26 mouse cellular contexts compared by ENCODE assay signal in genomic region chr1:12170503-12170902, GRCm38 (mm10).
DNase-seq lines count a peak whose midpoint lies in the region; ATAC-seq and TF ChIP-seq lines count a peak whose summit lies in the region.
"Had no signal": no experiment of that assay in that cellular context is flagged by ENCODE, and none has a peak within 500 bp of the region (broad histone marks: within the 10 kb centered on the region; RNA-seq: fewer than 3 reads in every experiment).

No protein-coding gene starts in this region.

- TF ChIP-seq RAD21 in CH12.LX (IDR thresholded peaks at IDR 0.05; ENCODE audit: low read depth, low read length) = no peak

- dilution Hi-C loops in CH12.LX (cut with MboI; ENCODE audit: extremely low pct_ligation_motif_present, extremely low pct_unique_long_range_greater_than_20kb, low sequenced_read_pairs) = no loop called here

- no peak overlapping the region for H3K4me3 ChIP-seq in kidney, embryonic 16.5 days (ENCODE audit: low read length)
- no peak overlapping the region for H3K4me3 ChIP-seq in midbrain, embryonic 14.5 days (replicated peaks; ENCODE audit: low read depth, low read length)
- H3K4me3 ChIP-seq in midbrain, embryonic 13.5 days (replicated peaks) = no peak overlapping the region
- no peak overlapping the region for H3K4me3 ChIP-seq in CH12.LX (replicated peaks in 1 of 3; ENCODE audit: low read depth in 2 of 3, low read length in 2 of 3, poor library complexity in 1 of 3)
- H3K4me3 ChIP-seq in forebrain, embryonic 11.5 days (ENCODE audit: low read depth, low read length) = no peak overlapping the region
- H3K4me3 ChIP-seq: forebrain, embryonic 10.5 days; gastrocnemius, adult 2 months; heart, embryonic 12.5 days; heart, embryonic 15.5 days; hindbrain, embryonic 10.5 days; hindbrain, embryonic 13.5 days had no signal

- DNase-seq in kidney, postnatal 36 days = no peak
- DNase-seq in midbrain, embryonic 14.5 days = no peak
- peak; percentile 31 for DNase-seq in CH12.LX (ENCODE audit: extremely low read depth)
- DNase-seq in forebrain, embryonic 11.5 days (ENCODE audit: low spot score) = no peak
- DNase-seq: adrenal gland, adult 8-10 months; adrenal gland, postnatal 25 days; B cell, adult 2 months; cerebellum, adult 11-12 months; cerebellum, adult 9-10 months; cerebellum, postnatal 14 days; forebrain, postnatal 0 days; gastrocnemius, adult 2 months; gastrocnemius, postnatal 14 days; heart, adult 11 months; heart, postnatal 10 days; heart, postnatal 36 days had no signal

- TF ChIP-seq POLR2A in CH12.LX (IDR thresholded peaks at IDR 0.05; ENCODE audit: low read depth, low read length) = no peak

- no peaks in the 10 kb centered on the region for H3K27me3 ChIP-seq in kidney, embryonic 16.5 days (ENCODE audit: insufficient read depth, low read length)
- no peaks in the 10 kb centered on the region for H3K27me3 ChIP-seq in midbrain, embryonic 14.5 days (ENCODE audit: control insufficient read depth, insufficient read depth, low read length)
- H3K27me3 ChIP-seq in midbrain, embryonic 13.5 days = no peaks in the 10 kb centered on the region
- no peaks in the 10 kb centered on the region for H3K27me3 ChIP-seq in CH12.LX (replicated peaks)
- H3K27me3 ChIP-seq in forebrain, embryonic 11.5 days (ENCODE audit: control insufficient read depth, insufficient read depth, low read length) = no peaks in the 10 kb centered on the region
- H3K27me3 ChIP-seq: heart, embryonic 12.5 days; heart, embryonic 15.5 days; hindbrain, embryonic 13.5 days had no signal

- H3K9ac ChIP-seq in kidney, embryonic 16.5 days (replicated peaks; ENCODE audit: low read length) = no peak overlapping the region
- no peak overlapping the region for H3K9ac ChIP-seq in midbrain, embryonic 14.5 days (replicated peaks; ENCODE audit: low read length)
- H3K9ac ChIP-seq in midbrain, embryonic 13.5 days (replicated peaks) = no peak overlapping the region
- H3K9ac ChIP-seq in CH12.LX (ENCODE audit: insufficient read depth, low read depth) = no peak overlapping the region
- no peak overlapping the region for H3K9ac ChIP-seq in forebrain, embryonic 11.5 days (ENCODE audit: low read length)
- H3K9ac ChIP-seq: forebrain, postnatal 0 days; heart, embryonic 12.5 days; heart, embryonic 15.5 days; hindbrain, embryonic 13.5 days had no signal

- in situ Hi-C loops in CH12.LX (cut with MboI; ENCODE audit: low pct_ligation_motif_present, low pct_unique_long_range_greater_than_20kb, low sequenced_read_pairs) = no loop called here

- 84% methylated on average over 10 of the region's 10 CpGs for WGBS in kidney, embryonic 16.5 days
- WGBS in midbrain, embryonic 14.5 days = 88% methylated on average over 10 of the region's 10 CpGs
- WGBS in midbrain, embryonic 13.5 days = 87% methylated on average over 10 of the region's 10 CpGs
- 93% methylated on average over 10 of the region's 10 CpGs for WGBS in forebrain, embryonic 11.5 days

- H3K36me3 ChIP-seq in kidney, embryonic 16.5 days (ENCODE audit: insufficient read depth, low read length) = no peaks in the 10 kb centered on the region
- no peaks in the 10 kb centered on the region for H3K36me3 ChIP-seq in midbrain, embryonic 14.5 days (ENCODE audit: control insufficient read depth, insufficient read depth, low read length)
- H3K36me3 ChIP-seq in midbrain, embryonic 13.5 days = no peaks in the 10 kb centered on the region
- no peaks in the 10 kb centered on the region for H3K36me3 ChIP-seq in CH12.LX (replicated peaks in 1 of 2; ENCODE audit: control insufficient read depth in 1 of 2, insufficient read depth in 1 of 2, low read length in 1 of 2)
- H3K36me3 ChIP-seq in forebrain, embryonic 11.5 days (ENCODE audit: control insufficient read depth, insufficient read depth, low read length) = no peaks in the 10 kb centered on the region
- H3K36me3 ChIP-seq: forebrain, embryonic 10.5 days; heart, embryonic 12.5 days; heart, embryonic 15.5 days; hindbrain, embryonic 10.5 days; hindbrain, embryonic 13.5 days had no signal

- ATAC-seq in kidney, embryonic 16.5 days (ENCODE audit: low FRiP score, low TSS enrichment) = peak; percentile 57; the same call in 1 of the 2 replicates
- 0 out of 2 replicates have a peak, but pooled peaks have one; percentile 34 for ATAC-seq in midbrain, embryonic 14.5 days (ENCODE audit: low FRiP score, low TSS enrichment)
- no peak for ATAC-seq in midbrain, embryonic 13.5 days
- no peak for ATAC-seq in forebrain, embryonic 11.5 days (replicated peaks; ENCODE audit: low FRiP score)
- ATAC-seq: activated CD4-positive, CD25-positive, alpha-beta regulatory T cell, adult 4 months; forebrain, embryonic 14.5 days; forebrain, postnatal 0 days; hindbrain, embryonic 16.5 days had no signal

- H3K27ac ChIP-seq in kidney, embryonic 16.5 days (ENCODE audit: low read length) = no peak overlapping the region
- no peak overlapping the region for H3K27ac ChIP-seq in midbrain, embryonic 14.5 days (replicated peaks; ENCODE audit: low read depth, low read length)
- no peak overlapping the region for H3K27ac ChIP-seq in midbrain, embryonic 13.5 days
- H3K27ac ChIP-seq in CH12.LX (ENCODE audit: insufficient read depth, low read depth) = no peak overlapping the region
- H3K27ac ChIP-seq in forebrain, embryonic 11.5 days (ENCODE audit: low read depth, low read length) = no peak overlapping the region
- H3K27ac ChIP-seq: forebrain, embryonic 10.5 days; gastrocnemius, adult 2 months; heart, embryonic 15.5 days; hindbrain, embryonic 10.5 days; hindbrain, embryonic 13.5 days had no signal

- no peaks in the 10 kb centered on the region for H3K79me2 ChIP-seq in CH12.LX (replicated peaks; ENCODE audit: control insufficient read depth, extremely low read depth, insufficient read depth, poor library complexity, severe bottlenecking)

- no peaks in the 10 kb centered on the region for H3K9me3 ChIP-seq in kidney, embryonic 16.5 days (ENCODE audit: low read length)
- no peaks in the 10 kb centered on the region for H3K9me3 ChIP-seq in midbrain, embryonic 14.5 days (ENCODE audit: control insufficient read depth, low read length)
- H3K9me3 ChIP-seq in midbrain, embryonic 13.5 days = no peaks in the 10 kb centered on the region
- H3K9me3 ChIP-seq in CH12.LX (replicated peaks; ENCODE audit: low read length) = peaks cover 5% of the 10 kb centered on the region
- H3K9me3 ChIP-seq in forebrain, embryonic 11.5 days (ENCODE audit: control insufficient read depth, low read length) = no peaks in the 10 kb centered on the region
- H3K9me3 ChIP-seq: forebrain, embryonic 10.5 days; heart, embryonic 15.5 days; hindbrain, embryonic 13.5 days had no signal

- no peak for TF ChIP-seq CTCF in CH12.LX (conservative IDR thresholded peaks at IDR 0.05 in 1 of 2, IDR thresholded peaks at IDR 0.05 in 1 of 2; ENCODE audit: low read depth in 2 of 2, low read length in 2 of 2)

- TF ChIP-seq EP300 in CH12.LX (IDR thresholded peaks at IDR 0.05; ENCODE audit: low read length) = no peak

- no peaks in the 10 kb centered on the region for H3K4me1 ChIP-seq in kidney, embryonic 16.5 days (ENCODE audit: insufficient read depth, low read length)
- H3K4me1 ChIP-seq in midbrain, embryonic 14.5 days (ENCODE audit: control insufficient read depth, insufficient read depth, low read length) = no peaks in the 10 kb centered on the region
- H3K4me1 ChIP-seq in midbrain, embryonic 13.5 days (replicated peaks) = no peaks in the 10 kb centered on the region
- H3K4me1 ChIP-seq in CH12.LX (ENCODE audit: control insufficient read depth in 1 of 2, insufficient read depth in 2 of 2) = no peaks in the 10 kb centered on the region
- no peaks in the 10 kb centered on the region for H3K4me1 ChIP-seq in forebrain, embryonic 11.5 days (replicated peaks; ENCODE audit: control insufficient read depth, insufficient read depth, low read length)
- H3K4me1 ChIP-seq: forebrain, embryonic 10.5 days; heart, embryonic 12.5 days; heart, embryonic 15.5 days; hindbrain, embryonic 10.5 days; hindbrain, embryonic 13.5 days had no signal

- no peak overlapping the region for H3K4me2 ChIP-seq in kidney, embryonic 16.5 days (replicated peaks; ENCODE audit: low read depth, low read length)
- no peak overlapping the region for H3K4me2 ChIP-seq in midbrain, embryonic 14.5 days (ENCODE audit: low read length)
- H3K4me2 ChIP-seq in midbrain, embryonic 13.5 days (replicated peaks) = no peak overlapping the region
- no peak overlapping the region for H3K4me2 ChIP-seq in CH12.LX (ENCODE audit: insufficient read depth, low read depth, poor library complexity, severe bottlenecking)
- no peak overlapping the region for H3K4me2 ChIP-seq in forebrain, embryonic 11.5 days (ENCODE audit: low read depth, low read length, severe bottlenecking)
- H3K4me2 ChIP-seq: heart, embryonic 12.5 days; heart, embryonic 15.5 days; hindbrain, embryonic 13.5 days had no signal

TF ChIP-seq in CH12.LX, 34 proteins besides CTCF, POLR2A, EP300 and RAD21:
- TF ChIP-seq TCF12 (IDR thresholded peaks at IDR 0.05; ENCODE audit: low read depth, low read length) = peak; percentile 18; the same call in 1 of the 2 replicates
- TF ChIP-seq GABPA (IDR thresholded peaks at IDR 0.05; ENCODE audit: insufficient replicate concordance, low read depth, low read length) = no peak
- TF ChIP-seq BHLHE40 (IDR thresholded peaks at IDR 0.05; ENCODE audit: low read depth, low read length) = 0 out of 2 replicates have a peak, but pooled peaks have one; percentile 12

Comparison
In these comparisons a context has a peak if more than half of its experiments do, and no peak if none do; other contexts are left out.
1. ATAC-seq: peak in kidney, embryonic 16.5 days (single experiment) and midbrain, embryonic 14.5 days (single experiment); none in midbrain, embryonic 13.5 days (single experiment) and forebrain, embryonic 11.5 days (single experiment).